Mouse (Mus musculus) neural tube, postnatal 0 days (tissue): ENCODE results near the gene Cox8c. TPM values are rescaled to one million over a fixed set of nuclear protein-coding genes. Genes with fewer than 3 reads are reported as not detected.

Experiments
- polyA plus RNA-seq: library from polyadenylated mRNA; unstranded; fragments of >200 nt; fragmentation: Nextera tagmentation; extraction: Ambion mirVana; gene quantifications from 2 replicates; pipeline ENCODE4 v1.2.1, GENCODE M21; 2015

The Cox8c gene
- not detected in 2 replicates for polyA plus RNA-seq

GRCm38 (mm10) chr12:102899091-102899490 is at the start of gene Cox8c:
TSS of gene Cox8c (plus strand) at chr12:102899316.

GRCm38 (mm10) chr12:102878031-102878823 is 20.9 kb upstream of the Cox8c start, which contains the start of gene Btbd7:
TSS of gene Btbd7 (minus strand) at chr12:102878471.

GRCm38 (mm10) chr12:102948778-102949394 is 49.8 kb downstream of the Cox8c start, which contains the start of gene Unc79:
TSS of gene Unc79 (plus strand) at chr12:102948859.

Other genes starting within 250 kb of the Cox8c start
- gene Itpk1, start 194.4 kb upstream of the Cox8c start, polyA plus RNA-seq, result 37.9 and 40.5 TPM in 2 replicates
- gene Moap1, start 155.7 kb upstream of the Cox8c start, polyA plus RNA-seq, result 56.2 and 64.1 TPM in 2 replicates
- gene Tmem251, start 155.6 kb upstream of the Cox8c start, polyA plus RNA-seq, result 12.5 and 14.2 TPM in 2 replicates
- gene Gm28051, start 141.6 kb upstream of the Cox8c start, polyA plus RNA-seq, result not detected in 2 replicates
- gene Gon7, start 141.5 kb upstream of the Cox8c start, polyA plus RNA-seq, result 32.7 and 34.1 TPM in 2 replicates
- gene Ubr7, start 141.3 kb upstream of the Cox8c start, polyA plus RNA-seq, result 25.2 and 26.1 TPM in 2 replicates
- 45.8 and 48.3 TPM in 2 replicates for gene Gm20604, start 140.6 kb upstream of the Cox8c start, polyA plus RNA-seq
- 10.2 and 10.4 TPM in 2 replicates for gene Btbd7, start 20.8 kb upstream of the Cox8c start, polyA plus RNA-seq
- gene Unc79, start 49.5 kb downstream of the Cox8c start, polyA plus RNA-seq, result 5.6 and 6.6 TPM in 2 replicates